Mouse (Mus musculus) neutrophil, adult 5-6 weeks (primary cell): ENCODE measurements at regions not wholly inside any gene's neighbourhood (a gene's known extent, or its start where the extent isn't known, plus 50 kb on each side); places are given as distances from the start of the nearest gene placed in this dataset.
"Not testable (repeated sequence)": the region's sequence is repeated elsewhere in the genome, so short reads cannot be mapped to it uniquely, and the experiment has no call there.

ENCODE experiments used
- ATAC-seq: fragments of 151-379, 151-347 bp; 2 replicates; pipeline ENCODE4 v1.8.0; 2017; ENCODE audit warnings: mild to moderate bottlenecking, moderate TSS enrichment; ENCODE audit not compliant: insufficient number of reproducible peaks, poor library complexity, low FRiP score, severe bottlenecking; ENCODE audit errors: extremely low read depth

DNA sequence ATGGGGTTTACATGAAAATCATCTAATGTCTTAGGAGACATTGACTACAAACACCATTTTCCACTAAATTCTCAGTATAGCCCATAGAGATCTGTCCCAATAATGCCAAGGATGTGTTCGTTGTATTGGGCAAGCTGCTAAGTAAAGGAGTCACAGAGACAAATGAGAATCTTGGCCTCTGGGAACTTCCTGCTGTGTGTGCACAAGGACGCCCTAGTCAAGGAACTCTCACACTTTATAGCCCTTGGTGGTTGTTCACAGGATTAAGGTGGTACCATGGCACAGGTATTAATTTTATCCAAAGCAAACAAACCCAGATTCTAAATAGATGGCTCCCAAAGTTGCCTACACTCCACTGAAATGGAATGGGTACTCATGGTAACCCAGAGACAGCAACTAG lies 76.7 kb upstream of the Spon1 start:
- ATAC-seq, result no peak

DNA sequence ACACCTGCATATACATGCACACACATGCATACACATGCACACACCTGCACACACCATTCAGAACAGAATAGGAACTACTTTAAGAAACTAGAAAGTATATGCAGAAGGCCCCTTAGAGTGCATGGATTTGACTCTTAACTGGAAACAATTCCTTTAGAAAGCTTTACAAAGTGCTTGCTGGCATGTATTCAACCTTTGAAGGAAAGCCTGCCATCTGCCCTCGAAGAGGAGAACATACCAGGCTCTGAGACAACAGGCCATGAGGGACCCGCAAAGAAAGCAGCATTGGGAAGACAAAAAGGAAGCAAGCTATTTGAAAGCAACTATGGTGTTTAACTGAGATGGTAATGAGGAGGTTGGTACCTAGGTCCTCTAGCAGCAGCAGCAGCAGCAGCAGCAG lies 74.0 kb upstream of the Spon1 start:
- ATAC-seq, result no peak

- no peak for ATAC-seq
These were observed 72.3 kb upstream of the Spon1 start for GRCm38 (mm10) chr7:113693526-113693925.

DNA sequence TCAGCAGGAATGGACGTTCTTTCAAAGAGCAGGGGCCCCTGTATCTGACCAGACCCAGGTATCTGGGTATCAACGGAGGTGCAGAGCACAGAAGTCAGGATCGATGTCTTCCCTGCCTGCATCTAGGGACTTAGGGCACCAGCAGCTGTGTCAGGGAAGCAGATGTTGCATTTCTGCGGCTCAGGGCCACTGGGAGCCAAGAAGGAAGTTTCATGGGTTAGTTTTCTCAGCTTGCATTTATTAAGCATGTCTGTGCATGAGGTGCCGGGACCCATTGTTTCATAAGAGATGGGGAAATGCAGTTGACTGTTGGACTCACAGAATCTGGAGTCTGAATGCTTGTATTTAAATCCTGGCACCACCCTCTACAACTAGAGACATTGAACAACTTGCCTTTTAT lies 71.3 kb upstream of the Spon1 start:
- ATAC-seq, result no peak

DNA sequence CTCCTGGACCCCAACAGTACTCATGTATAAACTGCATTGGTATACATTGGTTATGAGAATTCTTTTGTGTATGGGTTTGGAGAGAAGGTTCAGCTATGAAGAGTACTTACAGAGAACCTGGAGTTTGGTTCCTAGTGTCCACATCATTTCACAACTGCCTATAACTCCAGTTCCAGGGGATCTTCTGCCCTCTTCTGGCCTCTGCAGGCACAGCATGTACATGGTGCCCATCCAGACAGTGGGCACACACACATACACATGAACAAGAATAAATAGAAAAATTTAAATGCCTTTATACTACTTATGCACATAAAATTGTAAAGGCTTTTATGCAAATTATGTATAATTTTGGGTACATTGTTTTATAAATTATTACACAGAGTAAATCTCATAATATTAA lies 59.9 kb upstream of the Spon1 start:
- no peak for ATAC-seq

DNA sequence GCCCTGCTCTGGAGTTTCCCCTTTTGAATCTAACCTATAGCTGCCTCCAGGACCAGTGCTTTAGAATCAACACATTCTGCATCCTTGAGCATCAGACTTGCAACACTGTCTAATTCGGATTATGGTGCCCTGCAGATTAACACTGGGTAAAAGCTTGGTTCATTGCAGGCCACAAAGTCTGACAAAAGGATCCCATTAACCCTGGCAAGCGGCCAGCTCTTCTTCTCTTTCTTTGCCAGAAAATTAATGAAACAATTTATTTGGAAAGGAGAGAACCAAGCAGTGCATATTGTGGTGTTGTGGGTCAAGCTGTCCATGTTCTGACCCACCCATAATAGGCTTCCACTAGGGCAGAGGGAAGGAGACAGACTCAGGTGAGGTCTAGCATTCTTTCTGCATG lies 58.2 kb upstream of the Spon1 start:
- ATAC-seq, result no peak

DNA sequence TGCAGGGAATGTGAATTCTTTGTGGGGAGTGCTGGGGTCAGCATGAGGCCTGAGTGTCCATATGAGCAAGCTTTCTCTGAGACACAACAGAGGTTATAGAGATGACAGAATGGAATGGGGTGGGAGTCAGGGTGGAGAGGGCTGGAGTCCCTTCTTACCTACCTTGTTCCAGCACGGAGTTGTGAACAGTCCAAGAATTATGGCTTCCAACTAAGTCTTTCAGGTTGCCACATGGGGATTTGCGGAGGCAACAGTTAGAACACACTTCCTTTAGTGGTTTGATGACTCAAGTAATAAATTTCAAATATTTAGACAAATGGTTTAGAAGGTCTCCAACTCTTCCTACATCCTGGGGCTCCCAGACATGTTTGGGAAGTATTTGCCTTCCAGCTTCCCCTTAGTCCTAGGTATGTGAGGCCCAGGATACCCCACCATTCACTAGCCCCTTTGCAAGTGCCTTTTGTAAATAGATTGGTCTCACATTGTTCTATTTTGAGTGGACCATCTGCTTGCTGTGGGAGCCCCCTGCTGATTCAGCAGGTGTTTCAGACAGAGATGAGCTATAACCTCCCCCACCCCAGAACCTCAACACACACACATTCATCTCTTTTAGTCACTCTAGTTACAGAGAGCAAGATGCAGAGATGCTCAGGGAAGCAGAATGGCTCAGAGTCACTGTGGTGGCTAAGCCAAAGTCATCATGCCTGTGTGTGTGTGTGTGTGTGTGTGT lies 55.1 kb upstream of the Spon1 start:
- ATAC-seq, result no peak

GRCm38 (mm10) chr7:113711356-113711755 lies 54.4 kb upstream of the Spon1 start:
- ATAC-seq, result not testable (repeated sequence)
